Mouse (Mus musculus) kidney, postnatal 36 days (tissue): ENCODE data around the gene Gm17387.
A peak's percentile ranks its signal among the peaks of the same experiment; 100 is the strongest.
"Not testable (repeated sequence)": the region's sequence is repeated elsewhere in the genome, so short reads cannot be mapped to it uniquely, and the experiment has no call there.

Experiments
- DNase-seq, 2 experiments: peaks; one replicate each; pipeline ENCODE4 v3.0.0; 2021 to 2022; ENCODE audit warnings: mixed read lengths in 2 of 2

The Gm17387 gene

GRCm38 (mm10) chr7:141016707-141017697 lies 11.9 kb upstream of the Gm17387 start:
- DNase-seq = no peak

GRCm38 (mm10) chr7:141017824-141018223 lies 11.1 kb upstream of the Gm17387 start, which contains the start of gene Ifitm6:
Ifitm6 (minus strand) TSS chr7:141017924.
- not testable (repeated sequence) for DNase-seq

GRCm38 (mm10) chr7:141019028-141019427 lies 9.9 kb upstream of the Gm17387 start:
- no peak for DNase-seq

GRCm38 (mm10) chr7:141021489-141022449 lies 7.2 kb upstream of the Gm17387 start:
- no peak for DNase-seq

- DNase-seq = peak in 1 of 2 experiments; percentile 20
These were observed 3.8 kb upstream of the Gm17387 start for GRCm38 (mm10) chr7:141024865-141025838.

GRCm38 (mm10) chr7:141026097-141026739 lies 2.7 kb upstream of the Gm17387 start:
- DNase-seq = no peak

GRCm38 (mm10) chr7:141026740-141027098 lies 2.2 kb upstream of the Gm17387 start:
- DNase-seq = no peak

GRCm38 (mm10) chr7:141030390-141030789 lies 1.5 kb downstream of the Gm17387 start:
- no peak for DNase-seq

- no peak for DNase-seq
These were observed 3.7 kb downstream of the Gm17387 start for GRCm38 (mm10) chr7:141032458-141033167.

GRCm38 (mm10) chr7:141036624-141037023 lies 7.7 kb downstream of the Gm17387 start:
- DNase-seq = not testable (repeated sequence)

- DNase-seq = no peak
These were observed 9.4 kb downstream of the Gm17387 start for GRCm38 (mm10) chr7:141038090-141039032.

GRCm38 (mm10) chr7:141039386-141040107 lies 10.6 kb downstream of the Gm17387 start:
- DNase-seq = no peak

GRCm38 (mm10) chr7:141040867-141041606 lies 12.1 kb downstream of the Gm17387 start:
- no peak for DNase-seq

GRCm38 (mm10) chr7:141041661-141042060 lies 12.7 kb downstream of the Gm17387 start:
- DNase-seq = peak; percentile 82 to 84

GRCm38 (mm10) chr7:141042539-141042938 lies 13.6 kb downstream of the Gm17387 start:
- no peak for DNase-seq

GRCm38 (mm10) chr7:141046931-141047580 lies 18.1 kb downstream of the Gm17387 start:
- peak; percentile 39 to 46 for DNase-seq

GRCm38 (mm10) chr7:141047581-141048225 lies 18.8 kb downstream of the Gm17387 start:
- DNase-seq = peak; percentile 80 to 86
